Comparison of ENCODE assay signal across 9 mouse cellular contexts in the genomic region with DNA sequence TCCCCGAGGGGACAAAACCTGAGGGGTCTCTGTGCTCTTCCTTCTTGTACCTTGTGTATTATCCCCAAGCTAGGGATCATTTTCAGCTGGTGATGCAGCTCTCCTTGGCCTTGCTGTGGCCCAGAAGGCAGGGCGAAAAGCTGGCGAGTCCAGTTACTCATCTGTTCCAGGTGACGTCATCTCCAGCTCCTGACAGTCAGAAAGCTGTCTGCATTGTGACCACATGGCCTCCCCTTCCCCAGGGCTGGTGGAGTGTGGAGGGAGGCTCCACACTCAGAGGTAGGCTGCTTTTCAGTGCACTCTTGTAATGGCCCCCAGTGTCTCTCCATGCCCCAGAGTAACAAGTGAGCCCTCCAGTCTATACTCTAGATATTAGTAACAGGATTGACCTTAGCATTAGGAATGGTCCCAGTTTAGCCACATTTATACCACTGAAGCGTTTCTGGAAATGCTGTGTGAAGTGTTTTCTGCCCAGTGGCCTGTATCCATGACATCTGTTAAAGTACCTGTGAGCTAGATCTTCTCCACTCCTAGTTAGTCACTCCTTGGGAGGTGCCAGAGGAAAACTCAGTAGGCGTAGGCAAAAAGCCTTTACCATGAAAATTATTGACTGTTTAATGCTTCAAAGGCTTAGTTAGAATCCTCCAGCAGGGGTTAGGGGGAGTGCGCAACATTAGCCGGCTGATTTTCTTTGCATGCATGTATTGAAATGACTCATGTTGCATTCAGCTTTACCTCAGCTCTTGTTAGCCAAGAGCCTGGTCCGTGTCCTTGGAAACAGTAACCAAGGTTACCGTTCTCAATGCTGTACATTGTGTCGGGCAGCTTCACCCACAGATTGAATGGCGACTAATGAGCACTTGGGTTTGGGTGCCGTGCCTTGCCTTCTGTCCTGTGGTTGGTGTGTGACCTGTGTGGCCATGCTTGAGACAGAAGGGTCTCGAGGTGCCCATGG. TPM values are rescaled to one million over a fixed set of nuclear protein-coding genes. Genes with fewer than 3 reads are reported as not detected.
A peak's percentile ranks its signal among the peaks of the same experiment; 100 is the strongest.
DNase-seq lines count a peak whose midpoint lies in the region; ATAC-seq and TF ChIP-seq lines count a peak whose summit lies in the region.
"Had no signal": no experiment of that assay in that cellular context is flagged by ENCODE, and none has a peak within 500 bp of the region (broad histone marks: within the 10 kb centered on the region; RNA-seq: fewer than 3 reads in every experiment).

No protein-coding gene starts in this region.

- ATAC-seq in embryonic facial prominence, embryonic 12.5 days (ENCODE audit: insufficient number of reproducible peaks, insufficient read depth, low FRiP score, low TSS enrichment) = peak; percentile 50; the same call in 1 of the 2 replicates
- peak; percentile 89 for ATAC-seq in midbrain, embryonic 15.5 days (replicated peaks)

- TF ChIP-seq EP300 in heart, adult 2 months (IDR thresholded peaks at IDR 0.05; ENCODE audit: insufficient read depth, low read depth, low read length) = no peak

- TF ChIP-seq CTCF in heart, adult 2 months (IDR thresholded peaks at IDR 0.05) = no peak

- H3K36me3 ChIP-seq in embryonic facial prominence, embryonic 12.5 days = peaks cover 16% of the 10 kb centered on the region; the same call in 1 of the 2 replicates
- H3K36me3 ChIP-seq in midbrain, embryonic 15.5 days (replicated peaks) = peaks cover 21% of the 10 kb centered on the region; the same call in 1 of the 2 replicates
- no peaks in the 10 kb centered on the region for H3K36me3 ChIP-seq in heart, adult 2 months (ENCODE audit: control insufficient read depth, insufficient read depth, low read length)

- H3K79me2 ChIP-seq in heart, adult 2 months (replicated peaks; ENCODE audit: control insufficient read depth, insufficient read depth, low read length) = no peaks in the 10 kb centered on the region

- H3K9ac ChIP-seq in embryonic facial prominence, embryonic 12.5 days = no peak overlapping the region
- no peak overlapping the region for H3K9ac ChIP-seq in midbrain, embryonic 15.5 days
- H3K9ac ChIP-seq in heart, adult 2 months (ENCODE audit: low read depth, low read length) = no peak overlapping the region

- TF ChIP-seq POLR2A in heart, adult 2 months (IDR thresholded peaks at IDR 0.05; ENCODE audit: insufficient read depth, low read depth, low read length) = no peak

- H3K4me2 ChIP-seq in embryonic facial prominence, embryonic 12.5 days (replicated peaks) = no peak overlapping the region
- H3K4me2 ChIP-seq in midbrain, embryonic 15.5 days = peak overlapping the region; percentile 28; the same call in 1 of the 2 replicates

- H3K27me3 ChIP-seq in embryonic facial prominence, embryonic 12.5 days = no peaks in the 10 kb centered on the region
- no peaks in the 10 kb centered on the region for H3K27me3 ChIP-seq in midbrain, embryonic 15.5 days (replicated peaks)
- no peaks in the 10 kb centered on the region for H3K27me3 ChIP-seq in heart, adult 2 months (ENCODE audit: control insufficient read depth, insufficient read depth, low read length)

- peak; percentile 67 to 83 for DNase-seq in right cerebral cortex, adult 2 months (ENCODE audit: low spot score in 2 of 2)
- DNase-seq in right cerebral cortex, postnatal 14 days = no peak
- DNase-seq in induced T-regulatory cell, adult 2 months (ENCODE audit: low read depth) = peak; percentile 44
- DNase-seq in spleen, postnatal 14 days (ENCODE audit: low spot score in 2 of 2) = no peak
- no peak for DNase-seq in heart, adult 2 months
- no peak for DNase-seq in urinary bladder, postnatal 4 days (ENCODE audit: low spot score in 2 of 2)

- H3K4me3 ChIP-seq in embryonic facial prominence, embryonic 12.5 days = no peak overlapping the region
- no peak overlapping the region for H3K4me3 ChIP-seq in midbrain, embryonic 15.5 days
- no peak overlapping the region for H3K4me3 ChIP-seq in heart, adult 2 months

- peaks cover 15% of the 10 kb centered on the region for H3K4me1 ChIP-seq in embryonic facial prominence, embryonic 12.5 days
- peaks cover 25% of the 10 kb centered on the region for H3K4me1 ChIP-seq in midbrain, embryonic 15.5 days
- no peaks in the 10 kb centered on the region for H3K4me1 ChIP-seq in heart, adult 2 months (ENCODE audit: control insufficient read depth, insufficient read depth, low read length)

- intact Hi-C loops in heart, adult 2 months (cut with DNase I) = no loop called here

- WGBS in embryonic facial prominence, embryonic 12.5 days = 45% methylated on average over 14 of the region's 14 CpGs
- WGBS in midbrain, embryonic 15.5 days = 15% methylated on average over 14 of the region's 14 CpGs
- WGBS in heart, adult 2 months = 87% methylated on average over 14 of the region's 14 CpGs

- H3K9me3 ChIP-seq in embryonic facial prominence, embryonic 12.5 days = no peaks in the 10 kb centered on the region
- H3K9me3 ChIP-seq in midbrain, embryonic 15.5 days = no peaks in the 10 kb centered on the region

- 0 out of 2 replicates have a peak overlapping the region, but pooled peaks have one; percentile 58 for H3K27ac ChIP-seq in embryonic facial prominence, embryonic 12.5 days
- peak overlapping the region; percentile 76 for H3K27ac ChIP-seq in midbrain, embryonic 15.5 days
- H3K27ac ChIP-seq in heart, adult 2 months = no peak overlapping the region
- H3K27ac ChIP-seq: macrophage had no signal

RNA-seq across cellular contexts. Expression of gene Dusp14, which starts 26.0 kb away (rescaled TPM):
- polyA plus RNA-seq in embryonic facial prominence, embryonic 12.5 days (2016; fragmentation: Nextera tagmentation; extraction: Ambion mirVana) = 13.5 and 16.0 TPM in 2 replicates
- 11.0 TPM in 2 replicates for polyA plus RNA-seq in midbrain, embryonic 15.5 days (2015; fragmentation: Nextera tagmentation; extraction: Ambion mirVana)
- total RNA-seq in heart, adult 2 months (2021) = under 1 TPM; 0.34 to 0.48 TPM
- 1.2 and 3.5 TPM in 2 replicates for polyA plus RNA-seq in heart, adult 2 months (2012; rRNA removed)

Comparison
In these comparisons a context has a peak if more than half of its experiments do, and no peak if none do; other contexts are left out.
1. DNase-seq: peak in right cerebral cortex, adult 2 months (2 of 2) and induced T-regulatory cell, adult 2 months (single experiment); none in right cerebral cortex, postnatal 14 days (single experiment), spleen, postnatal 14 days (0 of 2), heart, adult 2 months (0 of 2) and urinary bladder, postnatal 4 days (0 of 2).